Mouse (Mus musculus): ENCODE data around the gene Gm10198. TPM values are rescaled to one million over a fixed set of nuclear protein-coding genes. Genes with fewer than 3 reads are reported as not detected.
A peak's percentile ranks its signal among the peaks of the same experiment; 100 is the strongest.

Gm10198 gene
- polyA plus RNA-seq, 1 experiment from 2014 or later: not detected

DNA sequence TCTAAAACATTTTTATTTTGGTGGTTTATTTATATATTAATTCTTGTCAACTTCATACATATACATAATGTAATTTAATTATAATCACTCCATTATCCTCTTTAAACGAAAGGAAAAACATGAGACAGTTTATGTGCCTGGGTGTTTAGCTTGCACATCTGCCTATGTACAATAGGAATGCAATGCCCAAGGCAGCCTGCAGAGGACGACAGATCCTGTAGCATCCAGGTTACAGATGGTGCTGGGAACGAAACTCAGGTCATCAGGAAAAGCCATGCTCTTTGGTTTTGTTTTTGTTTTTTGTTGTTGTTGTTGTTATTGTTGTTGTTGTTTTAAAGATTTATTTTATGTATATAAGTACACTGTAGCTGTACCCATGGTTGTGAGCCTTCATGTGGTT lies 32.4 kb upstream of the Gm10198 start:
- H3K4me3 ChIP-seq (ENCODE audit: low read depth, low read length): no peak overlapping the region
- DNase-seq: no peak
- H3K36me3 ChIP-seq (ENCODE audit: insufficient read depth): no peaks in the 10 kb centered on the region
- WGBS: 87% methylated on average over 3 of the region's 3 CpGs
- no peaks in the 10 kb centered on the region for H3K9me3 ChIP-seq (ENCODE audit: low read depth, low read length)
- H3K4me2 ChIP-seq: no peak overlapping the region
- H3K27ac ChIP-seq (ENCODE audit: low read depth): no peak overlapping the region
- no peaks in the 10 kb centered on the region for H3K27me3 ChIP-seq (ENCODE audit: insufficient read depth, low read length)
- H3K4me1 ChIP-seq (ENCODE audit: insufficient read depth): peaks cover 3% of the 10 kb centered on the region; the same call in 1 of the 2 replicates
- TF ChIP-seq CTCF (IDR thresholded peaks at IDR 0.05; ENCODE audit: low read depth): peak; percentile 18; the same call in 1 of the 2 replicates
- H3K9ac ChIP-seq: no peak overlapping the region
- ATAC-seq (ENCODE audit: insufficient read depth): no peak

DNA sequence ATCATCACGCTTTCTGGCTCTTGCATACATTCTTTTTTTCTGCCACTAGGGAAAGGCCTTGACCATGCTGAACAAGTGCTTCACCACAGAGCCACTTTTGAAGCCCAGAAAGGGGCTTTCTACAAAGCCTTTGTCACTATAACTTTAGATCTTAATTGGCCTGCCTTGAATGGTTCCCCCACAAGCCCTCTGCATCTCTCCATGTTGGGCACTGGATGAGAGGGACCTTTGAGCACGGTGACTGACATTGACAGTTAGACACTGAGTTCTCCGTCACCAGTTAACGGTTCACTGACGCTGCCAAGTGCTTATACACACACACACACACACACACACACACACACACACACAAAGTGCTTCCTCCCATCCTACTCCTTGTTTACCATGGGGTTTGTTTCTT lies 30.0 kb upstream of the Gm10198 start:
- DNase-seq: no peak
- Histone ChIP-seq H3K4me1 (ENCODE audit: insufficient read depth) (no peaks in the 10 kb centered on the region), H3K36me3 (ENCODE audit: insufficient read depth) (no peaks in the 10 kb centered on the region), H3K27ac (ENCODE audit: low read depth) (no peak overlapping the region), H3K9ac (no peak overlapping the region), H3K4me2 (no peak overlapping the region), H3K4me3 (ENCODE audit: low read depth, low read length) (no peak overlapping the region), H3K27me3 (ENCODE audit: insufficient read depth, low read length) (no peaks in the 10 kb centered on the region), H3K9me3 (ENCODE audit: low read depth, low read length) (no peaks in the 10 kb centered on the region)
- WGBS: 78% methylated on average over 5 of the region's 5 CpGs
- no peak for TF ChIP-seq CTCF (IDR thresholded peaks at IDR 0.05; ENCODE audit: low read depth)
- no peak for ATAC-seq (ENCODE audit: insufficient read depth)

DNA sequence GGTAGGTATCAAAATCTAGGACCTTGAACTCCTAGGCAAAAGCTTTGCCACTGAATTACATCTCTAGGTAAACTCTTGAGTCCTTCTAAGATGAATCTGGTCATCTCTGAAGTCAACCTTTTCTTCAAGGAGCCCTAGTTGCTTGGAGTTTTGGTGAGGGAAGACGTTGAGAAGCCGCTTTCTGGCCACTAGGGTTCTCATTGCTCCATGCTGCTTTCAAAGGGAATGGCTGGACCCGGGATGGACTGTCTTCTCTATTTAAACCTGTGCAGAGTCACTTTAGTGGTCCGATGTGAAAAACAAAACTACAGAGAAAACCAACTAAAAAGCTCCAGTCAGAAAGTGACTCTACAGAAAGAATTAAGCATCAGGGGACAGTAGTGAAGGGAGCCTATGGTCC lies 18.4 kb upstream of the Gm10198 start:
- no peak overlapping the region for H3K4me2 ChIP-seq
- H3K27ac ChIP-seq (ENCODE audit: low read depth): no peak overlapping the region
- TF ChIP-seq CTCF (IDR thresholded peaks at IDR 0.05; ENCODE audit: low read depth): peak; percentile 60
- no peaks in the 10 kb centered on the region for H3K4me1 ChIP-seq (ENCODE audit: insufficient read depth)
- WGBS: 37% methylated on average over 4 of the region's 4 CpGs
- DNase-seq (peak; percentile 51), ATAC-seq (ENCODE audit: insufficient read depth) (no peak)
- H3K4me3 ChIP-seq (ENCODE audit: low read depth, low read length): no peak overlapping the region
- no peaks in the 10 kb centered on the region for H3K27me3 ChIP-seq (ENCODE audit: insufficient read depth, low read length)
- H3K36me3 ChIP-seq (ENCODE audit: insufficient read depth): no peaks in the 10 kb centered on the region
- no peak overlapping the region for H3K9ac ChIP-seq
- H3K9me3 ChIP-seq (ENCODE audit: low read depth, low read length): no peaks in the 10 kb centered on the region

DNA sequence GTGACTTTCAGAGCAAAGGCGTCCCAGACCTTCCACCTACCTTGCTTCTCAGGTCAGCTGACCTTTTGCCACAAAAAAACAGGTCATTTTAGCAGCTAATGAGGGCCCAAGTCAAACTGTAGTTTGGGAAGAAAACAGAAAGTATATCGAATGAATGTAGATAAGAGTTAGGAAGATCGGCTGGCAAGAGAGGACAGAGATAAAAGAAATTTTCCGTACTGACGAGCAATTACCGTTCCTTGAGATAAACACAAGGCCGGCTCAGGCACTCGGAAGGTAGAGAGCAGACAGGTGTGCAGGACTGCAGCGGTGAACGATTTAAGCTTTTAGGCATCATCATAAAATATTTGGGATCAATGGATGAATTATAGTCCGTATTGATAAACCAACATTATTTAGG lies 15.4 kb upstream of the Gm10198 start:
- H3K27ac ChIP-seq (ENCODE audit: low read depth): no peak overlapping the region
- H3K36me3 ChIP-seq (ENCODE audit: insufficient read depth): no peaks in the 10 kb centered on the region
- no peaks in the 10 kb centered on the region for H3K9me3 ChIP-seq (ENCODE audit: low read depth, low read length)
- DNase-seq: no peak
- ATAC-seq (ENCODE audit: insufficient read depth): no peak
- WGBS: 84% methylated on average over 11 of the region's 11 CpGs
- no peak overlapping the region for H3K4me2 ChIP-seq
- no peak for TF ChIP-seq CTCF (IDR thresholded peaks at IDR 0.05; ENCODE audit: low read depth)
- H3K4me1 ChIP-seq (ENCODE audit: insufficient read depth): no peaks in the 10 kb centered on the region
- H3K27me3 ChIP-seq (ENCODE audit: insufficient read depth, low read length): no peaks in the 10 kb centered on the region
- no peak overlapping the region for H3K4me3 ChIP-seq (ENCODE audit: low read depth, low read length)
- no peak overlapping the region for H3K9ac ChIP-seq

DNA sequence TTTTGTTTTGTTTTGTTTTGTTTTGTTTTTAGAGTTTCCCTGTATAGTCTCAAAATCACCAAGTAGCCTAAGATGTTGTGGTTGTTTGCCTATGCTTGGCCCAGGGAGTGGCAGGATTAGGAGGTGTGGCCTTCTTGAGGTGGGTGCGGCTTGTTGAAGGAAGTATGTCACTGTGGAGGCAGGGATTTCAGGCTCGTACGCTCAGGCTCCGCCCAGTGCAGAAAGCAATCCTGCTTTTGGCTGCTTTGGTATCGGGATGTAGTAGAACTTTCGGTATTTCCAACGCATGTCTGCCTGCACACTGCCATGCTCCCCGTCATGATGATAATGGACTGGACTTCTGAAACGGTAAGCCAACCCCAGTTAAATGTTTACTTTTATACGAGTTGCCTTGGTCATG lies 12.5 kb upstream of the Gm10198 start:
- Histone ChIP-seq H3K4me1 (ENCODE audit: insufficient read depth) (no peaks in the 10 kb centered on the region), H3K9me3 (ENCODE audit: low read depth, low read length) (no peaks in the 10 kb centered on the region), H3K27me3 (ENCODE audit: insufficient read depth, low read length) (no peaks in the 10 kb centered on the region), H3K27ac (ENCODE audit: low read depth) (no peak overlapping the region), H3K4me3 (ENCODE audit: low read depth, low read length) (no peak overlapping the region), H3K36me3 (ENCODE audit: insufficient read depth) (no peaks in the 10 kb centered on the region), H3K4me2 (no peak overlapping the region), H3K9ac (no peak overlapping the region)
- DNase-seq (no peak), ATAC-seq (ENCODE audit: insufficient read depth) (no peak)
- TF ChIP-seq CTCF (IDR thresholded peaks at IDR 0.05; ENCODE audit: low read depth): no peak
- 88% methylated on average over 10 of the region's 10 CpGs for WGBS

DNA sequence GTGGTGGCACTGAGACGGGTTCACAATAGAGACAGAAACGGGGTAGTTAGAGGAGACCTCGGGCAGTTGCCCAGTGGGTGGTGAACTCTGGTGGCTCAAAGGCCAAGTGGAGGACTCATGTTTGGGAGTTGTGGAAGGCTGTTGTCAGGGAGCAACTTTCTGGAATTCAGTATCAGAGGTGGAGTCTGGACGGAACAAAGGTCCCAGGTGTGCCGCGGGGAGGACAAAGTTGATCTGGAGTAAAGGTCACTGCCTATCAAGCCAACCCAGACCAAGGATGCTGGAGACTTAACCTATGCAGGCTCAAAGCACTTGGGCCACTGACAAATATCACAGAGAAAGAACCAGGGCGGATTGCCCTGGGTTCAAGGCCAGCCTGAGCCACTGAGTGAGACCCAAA lies 5.5 kb downstream of the Gm10198 start:
- no peak overlapping the region for H3K27ac ChIP-seq (ENCODE audit: low read depth)
- no peak overlapping the region for H3K4me3 ChIP-seq (ENCODE audit: low read depth, low read length)
- DNase-seq: no peak
- no peak overlapping the region for H3K4me2 ChIP-seq
- TF ChIP-seq CTCF (IDR thresholded peaks at IDR 0.05; ENCODE audit: low read depth): no peak
- no peak for ATAC-seq (ENCODE audit: insufficient read depth)
- no peaks in the 10 kb centered on the region for H3K36me3 ChIP-seq (ENCODE audit: insufficient read depth)
- no peaks in the 10 kb centered on the region for H3K9me3 ChIP-seq (ENCODE audit: low read depth, low read length)
- H3K4me1 ChIP-seq (ENCODE audit: insufficient read depth): no peaks in the 10 kb centered on the region
- WGBS: 84% methylated on average over 7 of the region's 7 CpGs
- H3K27me3 ChIP-seq (ENCODE audit: insufficient read depth, low read length): no peaks in the 10 kb centered on the region
- no peak overlapping the region for H3K9ac ChIP-seq

DNA sequence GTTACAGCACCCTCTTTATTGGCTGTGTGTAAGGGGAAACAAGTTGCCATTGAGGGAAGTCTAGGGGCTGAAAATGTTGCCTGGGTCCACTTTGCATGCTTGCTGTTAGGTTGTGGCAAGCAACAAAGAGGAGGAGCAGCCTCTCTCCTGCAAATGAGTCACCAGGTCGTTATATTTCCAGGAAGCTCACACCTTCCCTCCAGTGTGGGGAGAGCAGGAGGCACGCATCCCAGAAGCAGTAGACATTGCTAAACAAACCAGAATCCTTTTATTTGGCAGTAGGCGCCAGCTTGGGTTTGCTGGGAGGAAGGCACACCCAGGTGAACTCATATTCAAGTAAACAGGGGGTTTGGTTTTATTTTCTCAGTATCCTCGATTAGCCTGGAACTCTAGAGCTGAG lies 8.8 kb downstream of the Gm10198 start:
- H3K9me3 ChIP-seq (ENCODE audit: low read depth, low read length): no peaks in the 10 kb centered on the region
- no peak for ATAC-seq (ENCODE audit: insufficient read depth)
- no peak for DNase-seq
- H3K4me1 ChIP-seq (ENCODE audit: insufficient read depth): no peaks in the 10 kb centered on the region
- no peaks in the 10 kb centered on the region for H3K36me3 ChIP-seq (ENCODE audit: insufficient read depth)
- no peak overlapping the region for H3K9ac ChIP-seq
- 63% methylated on average over 4 of the region's 4 CpGs for WGBS
- H3K4me2 ChIP-seq: no peak overlapping the region
- TF ChIP-seq CTCF (IDR thresholded peaks at IDR 0.05; ENCODE audit: low read depth): no peak
- no peaks in the 10 kb centered on the region for H3K27me3 ChIP-seq (ENCODE audit: insufficient read depth, low read length)
- no peak overlapping the region for H3K27ac ChIP-seq (ENCODE audit: low read depth)
- no peak overlapping the region for H3K4me3 ChIP-seq (ENCODE audit: low read depth, low read length)

DNA sequence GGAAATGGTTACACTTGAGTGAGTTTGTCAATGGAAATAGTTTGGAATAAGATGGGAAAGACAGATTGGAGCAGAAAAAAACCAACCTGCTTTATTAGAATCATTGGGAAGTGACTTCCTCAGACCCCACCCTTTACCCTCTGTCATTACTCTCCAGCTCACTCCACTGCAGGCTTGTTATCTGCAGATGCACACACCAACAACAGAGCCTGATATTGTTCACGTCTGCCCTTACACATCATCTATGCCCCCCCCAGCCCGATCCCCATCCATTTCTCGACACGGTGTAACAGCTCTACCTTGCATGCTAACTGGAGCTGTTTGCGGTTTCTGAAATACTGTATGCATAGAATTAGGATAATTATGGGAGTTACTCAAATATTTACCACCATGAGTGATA lies 12.2 kb downstream of the Gm10198 start:
- WGBS: 76% methylated on average over 5 of the region's 5 CpGs

More for the DNA sequence above, 12.2 kb downstream of the Gm10198 start:
- DNase-seq (no peak), ATAC-seq (ENCODE audit: insufficient read depth) (no peak)
- no peak overlapping the region for H3K27ac ChIP-seq (ENCODE audit: low read depth)
- no peak overlapping the region for H3K4me3 ChIP-seq (ENCODE audit: low read depth, low read length)
- no peaks in the 10 kb centered on the region for H3K27me3 ChIP-seq (ENCODE audit: insufficient read depth, low read length)
- TF ChIP-seq CTCF (IDR thresholded peaks at IDR 0.05; ENCODE audit: low read depth): no peak
- no peaks in the 10 kb centered on the region for H3K9me3 ChIP-seq (ENCODE audit: low read depth, low read length)
- H3K36me3 ChIP-seq (ENCODE audit: insufficient read depth): no peaks in the 10 kb centered on the region
- no peak overlapping the region for H3K9ac ChIP-seq
- no peaks in the 10 kb centered on the region for H3K4me1 ChIP-seq (ENCODE audit: insufficient read depth)
- H3K4me2 ChIP-seq: no peak overlapping the region

All from lung, embryonic 14.5 days (tissue).